Mouse (Mus musculus): ENCODE data around the gene Hexim2.
A peak's percentile ranks its signal among the peaks of the same experiment; 100 is the strongest.

The Hexim2 gene

DNA sequence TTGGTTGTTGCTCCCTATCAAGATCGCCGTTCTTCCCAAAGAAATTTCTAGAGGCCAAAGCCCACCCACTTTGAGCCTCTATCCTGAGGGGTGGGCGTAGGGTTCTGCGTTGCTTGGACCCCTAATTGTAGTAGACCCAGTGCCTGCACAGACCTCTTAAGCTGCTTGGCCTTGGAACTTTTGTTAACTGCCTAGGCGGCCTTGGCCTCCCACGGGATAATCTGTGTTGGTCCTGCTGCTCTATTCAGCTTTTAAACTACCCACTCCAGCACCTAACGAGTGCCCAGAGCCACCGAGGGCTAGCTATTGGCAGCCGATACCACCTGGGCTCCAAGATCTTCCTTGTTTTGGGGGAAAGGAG, 19.7 kb upstream of the Hexim2 start:
- DNase-seq: peak in 1 of 2 experiments; percentile 14

DNA sequence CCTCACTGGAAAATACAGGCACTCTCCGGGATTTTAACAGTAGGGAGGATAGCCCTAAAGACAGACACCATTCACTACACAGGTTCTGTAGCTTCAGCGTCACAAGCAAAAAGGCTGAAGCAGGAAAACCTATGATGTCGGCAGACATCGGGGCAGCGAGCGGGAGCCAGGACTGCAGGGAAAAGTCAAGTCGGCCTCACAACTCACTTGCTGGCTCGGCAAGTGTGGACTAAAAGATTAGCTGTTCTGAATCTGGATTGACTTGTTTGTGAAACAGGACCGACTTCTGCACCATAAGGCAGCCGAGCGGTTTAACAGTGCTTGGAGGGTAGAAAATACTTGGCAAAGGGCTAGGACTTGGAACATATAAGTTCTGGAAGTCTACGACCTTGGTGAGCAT, 19.2 kb upstream of the Hexim2 start:
- no peak for DNase-seq

DNA sequence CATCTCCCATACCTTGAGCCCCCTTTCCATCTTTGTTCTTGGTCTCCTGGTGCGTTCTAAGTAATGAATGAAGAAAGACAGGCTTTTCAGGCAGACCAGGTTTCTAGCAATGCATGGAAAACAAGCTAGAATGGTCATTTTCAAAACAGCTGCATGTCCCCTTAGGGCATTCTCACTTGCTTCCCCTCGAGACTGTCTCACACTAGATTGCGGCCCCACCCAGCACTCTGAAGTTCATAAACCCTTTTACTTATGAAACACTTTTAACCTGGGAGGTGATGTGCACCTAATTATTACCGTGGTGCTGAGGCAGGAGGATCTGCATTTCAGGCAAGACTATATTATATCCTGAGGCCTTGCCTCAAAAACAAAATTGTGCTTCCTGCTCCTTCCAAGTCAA, 18.5 kb upstream of the Hexim2 start:
- no peak for DNase-seq

DNA sequence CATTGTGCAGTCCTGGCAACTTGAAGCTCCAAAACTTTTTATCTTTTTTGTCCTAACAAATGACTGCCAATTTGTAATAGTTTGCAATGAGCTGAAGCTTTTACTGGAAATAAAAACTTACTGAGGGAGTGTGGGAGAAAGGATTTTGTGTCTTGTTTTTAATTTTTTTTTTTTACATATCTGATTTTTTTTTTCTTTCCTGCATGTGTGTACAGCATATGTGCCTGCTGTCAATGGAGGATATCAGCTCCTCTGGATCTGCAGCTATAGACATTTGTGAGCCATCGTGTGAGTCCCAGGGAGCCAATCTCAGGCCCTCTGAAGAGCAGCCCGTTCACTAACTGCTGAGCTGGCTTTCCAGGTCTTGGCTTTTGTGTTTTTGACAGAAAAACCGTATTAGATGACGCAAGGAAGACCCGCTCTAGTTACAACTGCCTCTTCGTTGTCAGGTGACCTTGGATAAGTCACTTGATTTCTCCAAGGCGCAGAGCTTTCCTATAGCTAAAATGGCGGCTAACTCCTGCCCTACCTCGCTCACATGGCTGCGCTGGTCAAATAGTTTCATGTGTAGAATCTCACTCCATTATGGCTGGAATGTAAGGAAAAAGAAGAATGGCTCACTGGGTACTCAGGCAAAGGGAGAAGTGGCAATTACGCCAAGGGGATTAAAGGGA, 17.8 kb upstream of the Hexim2 start:
- no peak for DNase-seq

DNA sequence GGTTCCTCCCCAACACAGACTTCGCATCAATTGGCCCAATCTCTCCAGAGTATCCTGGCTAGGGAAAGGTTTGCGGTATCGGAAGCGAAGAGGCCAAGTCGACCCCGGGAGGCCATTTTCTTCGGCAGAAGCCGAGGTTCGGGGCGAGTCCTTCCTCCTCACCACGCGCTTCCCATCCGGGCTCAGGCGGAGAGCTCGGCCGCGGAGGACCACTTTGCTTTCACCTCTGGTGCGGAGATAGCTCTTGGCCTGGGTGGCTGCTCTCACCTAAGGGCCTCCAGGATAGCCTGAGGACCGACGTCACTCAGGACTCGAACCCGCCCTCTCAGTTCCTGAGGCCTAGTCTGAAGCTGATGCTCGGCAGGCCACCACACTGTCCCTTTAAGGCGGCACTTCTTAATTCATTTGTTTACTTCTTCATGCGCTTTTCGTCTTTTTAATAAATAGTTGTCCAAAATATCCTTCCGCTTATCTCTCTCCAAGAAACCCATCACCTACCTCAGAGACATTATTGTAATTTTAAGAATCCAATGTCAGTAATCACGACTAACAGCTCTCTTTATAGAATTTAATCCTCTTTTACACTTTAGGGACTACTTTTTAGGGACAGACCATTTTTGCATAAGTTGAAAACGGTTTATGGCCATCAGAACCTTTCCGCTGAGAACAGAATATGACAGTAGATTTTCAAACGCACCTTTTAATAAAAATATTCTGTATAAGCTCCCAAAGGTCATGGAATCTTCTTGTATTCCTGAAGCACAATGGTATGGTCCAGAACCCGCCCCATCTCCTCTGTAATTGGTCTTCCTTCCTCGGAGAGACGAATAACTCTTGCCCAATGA, 16.8 kb upstream of the Hexim2 start:
- DNase-seq: peak; percentile 89 to 91

DNA sequence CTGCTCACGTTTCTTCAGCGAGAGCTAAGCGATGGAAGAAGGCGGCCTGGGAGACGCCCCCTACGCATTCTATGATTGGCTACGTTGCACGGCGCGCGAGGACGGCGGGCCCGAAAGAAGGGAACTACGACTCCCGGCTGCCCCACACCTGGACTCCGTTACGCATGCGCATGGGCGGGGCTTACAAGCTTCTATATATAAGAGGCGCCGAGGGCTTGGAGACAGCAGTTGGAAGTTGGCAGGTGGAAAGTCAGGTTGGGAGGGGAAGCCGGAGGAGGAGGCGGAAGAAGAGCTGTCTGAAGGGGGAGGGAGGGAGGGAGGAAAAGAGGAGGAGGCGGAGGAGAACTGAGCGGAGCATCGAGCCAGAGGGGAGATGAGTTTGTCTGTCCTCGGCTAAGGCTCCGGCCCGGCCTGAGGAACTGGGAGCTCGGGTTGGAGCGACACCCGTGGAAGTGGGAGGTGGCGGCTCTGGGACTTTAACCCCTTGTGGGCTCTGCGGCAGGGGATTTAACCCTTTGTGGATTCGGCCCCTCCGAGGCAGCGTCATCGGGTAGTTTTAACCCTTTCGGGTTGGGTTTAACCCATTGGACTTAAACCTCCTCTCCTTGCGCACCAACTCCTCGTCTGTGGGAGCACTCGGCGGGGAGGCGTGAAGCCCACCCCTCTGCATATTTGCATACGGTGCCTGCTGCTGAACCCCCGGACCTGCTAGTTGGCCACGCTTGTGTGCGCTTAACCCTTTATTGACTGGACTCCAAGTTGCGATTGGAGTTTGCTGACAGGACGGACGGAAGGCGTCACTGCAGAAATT, 16.0 kb upstream of the Hexim2 start, which contains the start of gene Hexim1:
Gene Hexim1, plus strand, starts transcription at position 224 of the 811 bp plus-strand sequence.
- peak; percentile 100 for DNase-seq

DNA sequence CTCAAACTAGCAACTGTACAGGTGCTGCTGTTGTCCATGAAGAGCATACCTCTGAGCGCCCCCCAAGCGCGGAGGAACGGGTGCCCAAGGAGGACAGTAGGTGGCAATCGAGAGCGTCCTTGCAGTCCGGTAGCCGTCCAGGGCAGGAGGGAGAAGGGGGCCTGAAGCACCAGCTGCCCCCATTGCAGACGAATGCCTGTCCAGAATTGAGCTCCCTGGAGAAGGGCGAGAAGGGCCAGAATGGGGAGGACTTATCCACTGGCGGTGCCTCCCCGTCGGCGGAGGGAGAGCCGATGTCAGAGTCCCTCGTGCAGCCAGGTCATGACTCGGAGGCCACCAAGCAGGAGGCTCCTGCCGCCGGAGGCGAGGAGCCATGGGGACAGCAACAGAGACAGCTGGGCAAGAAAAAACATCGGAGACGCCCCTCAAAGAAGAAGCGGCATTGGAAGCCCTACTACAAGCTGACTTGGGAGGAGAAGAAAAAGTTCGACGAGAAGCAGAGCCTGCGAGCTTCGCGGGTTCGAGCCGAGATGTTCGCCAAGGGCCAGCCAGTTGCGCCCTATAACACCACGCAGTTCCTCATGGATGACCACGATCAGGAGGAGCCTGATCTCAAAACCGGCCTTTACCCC, 15.2 kb upstream of the Hexim2 start:
- peak; percentile 80 to 86 for DNase-seq

DNA sequence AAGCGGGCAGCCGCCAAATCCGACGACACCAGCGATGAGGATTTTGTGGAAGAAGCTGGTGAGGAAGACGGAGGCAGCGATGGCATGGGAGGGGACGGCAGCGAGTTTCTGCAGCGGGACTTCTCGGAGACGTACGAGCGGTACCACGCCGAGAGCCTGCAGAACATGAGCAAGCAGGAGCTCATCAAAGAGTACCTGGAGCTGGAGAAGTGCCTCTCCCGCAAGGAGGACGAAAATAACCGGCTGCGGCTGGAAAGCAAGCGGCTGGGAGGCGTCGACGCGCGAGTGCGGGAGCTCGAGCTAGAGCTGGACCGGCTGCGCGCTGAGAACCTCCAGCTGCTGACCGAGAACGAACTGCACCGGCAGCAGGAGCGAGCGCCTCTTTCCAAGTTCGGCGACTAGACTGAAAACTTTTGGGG, 14.6 kb upstream of the Hexim2 start:
- no peak for DNase-seq

DNA sequence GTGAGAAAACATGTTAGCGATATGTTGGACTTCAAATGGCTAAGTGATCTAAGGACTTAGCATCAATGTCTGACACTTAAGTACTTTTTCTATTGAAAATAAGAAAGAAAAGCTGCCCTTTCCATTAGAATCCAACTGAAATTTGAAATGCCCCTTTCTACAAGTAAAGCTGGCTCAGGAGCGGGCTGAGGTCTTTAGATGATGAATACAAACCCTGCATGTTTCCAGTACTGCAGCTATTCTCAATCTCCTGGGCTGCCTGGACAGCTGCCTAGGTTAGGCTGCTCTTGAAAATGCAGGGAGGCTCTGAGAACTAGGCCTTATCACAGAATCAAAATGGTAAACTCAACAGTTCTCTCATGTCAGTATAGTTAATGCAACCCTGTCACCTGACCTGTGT, 13.4 kb upstream of the Hexim2 start:
- no peak for DNase-seq

DNA sequence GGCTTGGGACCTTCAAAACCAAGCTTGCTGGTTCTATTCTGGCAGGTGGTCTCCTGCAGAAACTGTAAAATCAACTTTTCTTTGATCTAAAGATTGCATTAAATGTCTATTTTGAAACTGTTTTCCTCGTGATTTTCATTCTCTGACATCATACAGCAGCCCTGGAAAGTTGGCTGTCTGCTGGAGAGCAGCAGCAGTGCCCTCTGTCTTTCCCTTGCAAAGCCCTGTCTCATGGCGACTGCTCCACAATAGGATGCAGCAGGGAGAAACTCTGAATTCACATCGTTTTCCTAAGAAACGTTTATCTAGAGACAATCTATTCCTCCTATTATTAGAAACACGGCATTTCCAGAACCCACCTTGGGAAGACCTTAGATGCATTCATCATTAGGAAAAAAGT, 12.6 kb upstream of the Hexim2 start:
- DNase-seq: no peak

DNA sequence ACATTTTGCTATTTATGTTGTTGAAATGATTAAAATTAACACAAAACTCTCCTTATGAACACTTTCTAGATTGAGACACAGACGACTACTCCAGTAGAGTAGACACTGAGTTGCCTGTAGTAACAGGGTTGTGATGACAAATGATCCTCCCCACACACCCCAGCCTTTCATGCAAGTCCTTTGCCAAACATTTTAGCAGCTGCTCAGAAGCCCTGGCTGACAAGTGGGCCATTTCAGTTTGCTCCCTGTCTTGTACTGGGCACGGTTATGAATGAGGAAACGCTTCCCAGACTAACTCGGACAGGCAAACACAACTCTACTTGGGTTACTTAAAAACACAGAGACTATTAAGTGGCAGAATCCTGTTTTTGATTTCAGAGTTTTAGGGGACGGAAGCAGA, 11.9 kb upstream of the Hexim2 start:
- DNase-seq: no peak

DNA sequence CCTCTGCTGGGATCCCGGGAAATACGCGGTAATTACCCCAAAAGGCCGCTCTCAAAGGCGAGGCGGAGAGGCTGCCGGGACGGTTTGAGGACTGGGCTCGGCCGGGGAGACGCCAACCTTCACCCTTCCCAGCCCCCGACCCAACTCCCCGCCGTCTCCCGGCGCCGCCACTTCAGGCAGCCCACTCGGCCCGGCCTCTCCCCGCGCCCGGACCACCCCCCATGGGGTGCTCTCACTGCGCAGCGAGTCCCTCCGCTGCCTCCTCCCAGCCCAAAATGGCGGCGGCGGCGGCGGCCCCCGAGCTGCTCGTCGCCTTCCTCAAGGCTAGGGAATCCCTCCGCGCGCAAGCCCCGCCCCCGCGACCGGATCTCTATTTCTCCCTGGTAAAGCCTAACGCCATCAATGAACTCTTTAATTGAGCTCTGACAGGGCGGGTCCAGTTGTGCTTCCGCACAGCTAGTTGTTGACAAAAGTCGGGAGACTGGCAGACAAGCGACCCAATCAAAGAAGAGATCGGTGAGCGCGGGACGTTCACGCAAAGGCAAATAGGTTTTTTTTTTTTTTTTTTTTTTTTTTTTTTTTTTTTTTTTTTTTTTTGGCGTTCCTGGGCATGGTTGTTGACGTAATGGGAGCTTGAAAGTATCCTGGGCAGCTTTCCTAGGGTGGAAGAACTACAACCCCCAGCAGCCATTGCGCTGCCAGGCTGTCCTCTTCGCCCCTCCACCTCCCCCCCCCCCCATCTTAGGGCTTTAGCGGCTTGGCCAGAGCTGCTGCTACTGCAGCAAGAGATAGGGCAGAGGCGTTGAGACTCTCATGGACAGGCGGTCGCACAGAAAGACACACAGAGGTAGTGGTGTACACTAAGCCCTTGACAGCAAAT, 587 bp downstream of the Hexim2 start:
- DNase-seq: peak; percentile 100

DNA sequence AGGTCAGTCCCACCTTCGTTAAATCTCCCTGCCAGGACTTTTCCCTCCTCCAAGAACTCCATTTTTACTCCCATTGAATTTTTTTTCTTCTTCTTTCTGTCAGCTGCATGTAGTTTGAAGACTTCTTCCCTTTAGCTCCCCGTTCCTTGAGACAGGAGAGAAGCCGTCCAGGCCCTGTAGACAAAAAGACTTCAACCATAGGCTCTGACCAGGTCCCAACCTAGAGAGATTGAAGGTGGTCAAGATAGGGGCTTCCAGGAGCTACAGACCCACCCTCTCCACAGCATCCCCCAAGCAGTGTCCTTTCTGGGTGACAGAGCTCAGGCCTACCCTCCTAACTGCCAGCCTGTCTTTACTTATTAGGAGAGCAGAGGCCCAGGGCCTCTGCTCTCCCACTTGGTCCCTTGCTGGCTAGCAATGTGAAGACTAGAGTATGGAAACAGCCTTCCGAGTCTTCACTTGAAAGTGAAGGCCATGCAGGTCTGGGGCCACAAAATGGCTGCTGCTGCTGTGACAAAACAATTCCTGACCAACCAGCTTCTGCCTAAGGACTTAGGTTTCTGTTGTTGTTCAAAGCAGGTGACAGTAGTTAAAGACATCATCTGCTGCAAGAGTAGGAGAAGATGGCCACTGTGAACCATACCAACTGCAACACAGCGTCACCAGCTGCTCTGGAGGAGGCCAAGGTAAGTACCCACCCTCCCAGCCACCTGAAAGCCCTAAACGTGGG, 1.4 kb downstream of the Hexim2 start:
- no peak for DNase-seq

DNA sequence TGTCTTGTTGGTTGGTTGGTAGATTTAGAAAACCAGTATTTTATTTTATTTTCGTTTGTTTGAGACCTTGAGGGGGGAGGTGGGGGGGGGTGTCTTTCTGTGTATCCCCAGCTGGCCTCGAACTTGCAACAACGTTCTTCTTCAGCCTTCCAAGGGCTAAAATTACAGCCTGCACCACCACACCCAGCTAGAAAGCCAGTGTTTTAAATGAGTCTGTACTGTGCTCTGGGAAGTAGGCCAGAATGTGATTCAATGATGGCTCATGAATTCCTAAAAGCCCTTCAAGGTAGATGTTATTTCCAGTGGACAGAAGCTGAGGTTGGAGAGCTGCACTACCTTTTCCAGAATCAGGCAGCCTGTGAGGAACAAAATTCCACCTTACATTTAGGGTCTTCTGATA, 2.0 kb downstream of the Hexim2 start:
- no peak for DNase-seq

DNA sequence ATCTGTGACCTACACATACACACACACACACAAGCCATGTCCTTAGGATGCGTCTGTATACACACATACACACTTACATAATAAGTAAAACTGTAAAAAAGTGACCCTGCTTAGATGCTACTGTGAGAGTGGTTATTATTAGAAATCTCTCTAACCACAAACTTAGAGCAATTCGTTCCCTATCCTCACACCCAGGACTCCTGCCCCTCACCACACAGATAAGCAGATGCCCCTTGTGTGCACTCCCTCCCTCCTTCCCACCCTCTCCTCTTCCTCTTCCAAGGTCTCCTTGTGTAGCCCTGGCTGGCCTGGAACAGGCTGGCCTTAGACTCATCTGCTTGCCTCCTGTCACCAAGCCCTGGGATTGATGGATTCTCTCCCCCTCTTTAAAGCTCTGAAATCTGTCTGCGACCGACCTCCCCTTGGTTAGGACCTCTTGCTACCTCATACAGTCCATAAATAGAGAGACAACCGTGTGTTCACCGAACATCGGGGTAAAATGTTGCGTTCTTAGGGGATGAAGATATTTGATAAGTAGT, 3.9 kb downstream of the Hexim2 start:
- DNase-seq: no peak

DNA sequence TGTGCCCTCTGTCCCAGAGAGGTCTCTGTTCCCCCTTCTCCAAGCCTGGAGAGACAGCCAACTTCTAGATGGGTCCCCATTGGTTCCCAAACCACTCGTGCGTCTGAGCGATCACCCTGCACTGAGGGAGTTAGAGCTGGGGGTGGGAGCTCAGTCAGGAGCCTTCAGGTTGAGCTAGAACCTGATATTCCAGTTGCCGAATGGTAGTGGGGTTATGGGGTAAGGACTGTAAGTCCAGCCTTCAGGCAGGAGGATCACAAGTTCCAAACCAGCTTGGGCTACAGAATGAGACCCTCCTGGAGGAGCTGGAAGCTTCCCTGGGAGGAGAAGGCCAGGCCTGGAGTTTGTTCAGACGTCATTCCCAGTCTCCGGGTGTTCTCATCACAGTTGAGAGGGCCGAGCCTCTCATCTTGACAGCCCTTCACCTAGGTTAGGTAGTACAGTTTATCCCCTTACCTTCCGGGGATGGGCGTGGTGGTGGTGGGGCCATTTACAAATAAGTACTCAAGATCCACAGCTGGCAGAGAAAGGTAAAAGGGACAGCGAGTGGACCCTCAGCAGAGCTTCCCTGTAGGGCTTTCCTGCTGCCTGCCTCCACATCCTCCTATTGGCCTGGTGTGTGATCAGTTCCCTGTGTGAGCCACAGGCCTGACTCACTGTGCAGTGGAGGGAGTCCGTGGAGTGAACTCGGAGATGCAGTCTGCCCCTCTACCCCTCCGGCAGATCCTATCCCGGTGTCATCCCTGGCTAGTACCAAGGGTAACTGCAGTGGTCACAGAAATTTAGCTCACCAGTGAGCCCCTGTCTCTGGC, 7.9 kb downstream of the Hexim2 start:
- no peak for DNase-seq

DNA sequence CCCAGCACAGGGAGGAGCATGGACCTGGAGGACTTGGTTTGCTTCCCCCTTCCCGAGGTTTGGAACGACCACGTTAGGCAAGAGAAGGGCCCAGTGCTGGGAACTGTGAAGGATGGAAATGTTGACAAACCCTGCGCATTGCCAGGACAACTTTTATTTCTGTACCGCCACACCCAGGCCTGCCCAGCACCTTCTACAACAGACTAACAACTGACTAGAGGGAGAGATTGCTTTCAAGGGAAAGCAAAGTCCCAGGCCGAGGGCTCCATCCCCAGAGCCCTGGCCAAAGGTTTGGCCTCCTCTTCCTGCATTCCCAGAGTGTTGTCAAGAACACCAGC, 8.5 kb downstream of the Hexim2 start:
- peak; percentile 44 to 62 for DNase-seq

DNA sequence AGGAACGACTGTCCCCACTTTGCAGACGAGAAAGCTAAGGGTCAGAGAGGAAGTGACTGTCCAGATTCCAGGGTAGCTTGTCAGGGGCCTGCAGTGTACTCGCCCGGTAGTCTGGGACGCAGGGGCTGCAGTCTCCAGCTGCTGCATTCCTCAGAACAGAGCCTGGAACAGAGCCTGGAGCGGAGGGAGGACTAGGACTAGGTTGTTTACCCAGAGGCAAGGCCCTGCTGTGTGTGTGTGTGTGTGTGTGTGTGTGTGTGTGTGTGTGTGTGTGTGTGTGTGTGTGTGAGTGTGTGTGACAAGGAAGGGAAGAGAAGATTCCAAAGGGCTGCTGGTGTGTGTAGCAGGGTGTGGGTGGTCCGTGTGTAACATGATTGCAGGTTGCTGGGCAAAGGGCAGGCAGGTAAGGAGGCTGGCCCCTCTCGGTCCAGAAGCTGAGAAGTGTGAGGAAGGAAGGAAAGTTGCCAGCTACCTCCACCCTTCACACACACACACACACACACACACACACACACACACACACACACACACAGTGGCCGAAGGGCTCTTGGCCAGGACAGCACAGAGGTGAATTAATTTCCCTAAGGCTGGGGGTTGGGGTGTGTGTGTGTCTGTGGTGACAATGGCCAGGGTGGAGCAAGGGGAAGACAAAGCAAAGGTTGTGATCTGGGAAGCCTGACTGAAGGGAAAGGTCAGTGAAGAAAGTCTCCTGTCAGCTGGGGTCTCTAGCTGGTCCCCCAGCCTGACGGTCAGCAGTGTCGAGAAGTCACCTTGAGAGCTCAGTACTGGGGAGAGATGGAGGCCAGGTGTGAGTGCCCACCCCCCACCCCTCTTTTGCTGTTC, 9.1 kb downstream of the Hexim2 start:
- peak; percentile 71 to 81 for DNase-seq

DNA sequence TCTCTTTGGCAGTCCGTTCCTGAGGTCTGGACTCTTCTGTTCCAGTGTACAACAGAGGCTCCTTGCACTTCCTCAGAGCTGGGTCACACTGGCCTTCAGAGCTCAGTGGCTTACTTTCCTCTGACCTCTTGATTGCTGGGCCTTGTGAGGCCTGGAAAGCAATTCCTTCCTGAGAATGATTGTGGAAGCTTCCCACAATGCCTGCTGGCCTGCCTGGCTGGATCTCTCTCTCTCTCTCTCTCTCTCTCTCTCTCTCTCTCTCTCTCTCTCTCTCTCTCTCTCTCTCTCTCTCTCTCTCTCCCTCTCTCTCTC, 9.7 kb downstream of the Hexim2 start:
- no peak for DNase-seq

All from lung, adult 18-20 months (tissue).